Mouse (Mus musculus): Measurements from ENCODE around the gene Olfr557. TPM values are rescaled to one million over a fixed set of nuclear protein-coding genes. Genes with fewer than 3 reads are reported as not detected.

The Olfr557 gene
- polyA plus RNA-seq, 1 experiment: not detected

- H3K27me3 ChIP-seq (ENCODE audit: control insufficient read depth, insufficient read depth, insufficient read length): no peaks in the 10 kb centered on the region
- no peak within 1 kb of the TSS for H3K4me3 ChIP-seq
- no peaks in the 10 kb centered on the region for H3K36me3 ChIP-seq (ENCODE audit: control insufficient read depth, insufficient read depth)
- H3K79me2 ChIP-seq (ENCODE audit: control insufficient read depth, insufficient read depth): no peaks in the 10 kb centered on the region
- no peak within 1 kb of the TSS for H3K4me2 ChIP-seq (ENCODE audit: low read depth)
- no peak for TF ChIP-seq MAX (IDR thresholded peaks at IDR 0.05; ENCODE audit: low read depth)
- TF ChIP-seq SRF (IDR thresholded peaks at IDR 0.05; ENCODE audit: control insufficient read depth, insufficient read length, low read depth): no peak
- no peak for TF ChIP-seq TCF3 (IDR thresholded peaks at IDR 0.05; ENCODE audit: insufficient read length, low read depth)
- no peak for TF ChIP-seq USF1 (IDR thresholded peaks at IDR 0.05; ENCODE audit: low read depth)
- no peak for TF ChIP-seq MYOG (IDR thresholded peaks at IDR 0.05; ENCODE audit: control insufficient read depth in 1 of 3, insufficient read depth in 1 of 3, insufficient read length in 2 of 3, low read depth in 2 of 3)
- TF ChIP-seq REST (IDR thresholded peaks at IDR 0.05; ENCODE audit: insufficient read depth, insufficient read length): no peak
- TF ChIP-seq POLR2A (IDR thresholded peaks at IDR 0.05; ENCODE audit: insufficient read length, low read depth): no peak
- TF ChIP-seq MYOD1 (IDR thresholded peaks at IDR 0.05; ENCODE audit: control insufficient read depth in 1 of 3, insufficient read length in 2 of 3, low read depth in 2 of 3): no peak
- no peak for TF ChIP-seq POLR2AphosphoS2 (IDR thresholded peaks at IDR 0.05; ENCODE audit: insufficient read length, low read depth)
- TF ChIP-seq E2F4 (IDR thresholded peaks at IDR 0.05; ENCODE audit: insufficient read depth): no peak
- no peak for TF ChIP-seq CEBPB (IDR thresholded peaks at IDR 0.05; ENCODE audit: insufficient read depth, poor library complexity, severe bottlenecking)
- TF ChIP-seq TCF12 (IDR thresholded peaks at IDR 0.05; ENCODE audit: insufficient read depth, poor library complexity, severe bottlenecking): no peak
- H3ac ChIP-seq (ENCODE audit: control insufficient read depth, insufficient read length): no peak within 1 kb of the TSS
Measured at GRCm38 (mm10) chr7:102718970-102719369, 23.3 kb downstream of the Olfr557 start, which contains the start of gene Olfr33. Gene Olfr33, minus strand, starts transcription at chr7:102719070.

- TF ChIP-seq POLR2A (IDR thresholded peaks at IDR 0.05; ENCODE audit: insufficient read length, low read depth) (no peak), E2F4 (IDR thresholded peaks at IDR 0.05; ENCODE audit: insufficient read depth) (no peak), SRF (IDR thresholded peaks at IDR 0.05; ENCODE audit: control insufficient read depth, insufficient read length, low read depth) (no peak), TCF12 (IDR thresholded peaks at IDR 0.05; ENCODE audit: insufficient read depth, poor library complexity, severe bottlenecking) (no peak), MYOG (IDR thresholded peaks at IDR 0.05; ENCODE audit: control insufficient read depth in 1 of 3, insufficient read depth in 1 of 3, insufficient read length in 2 of 3, low read depth in 2 of 3) (no peak), USF1 (IDR thresholded peaks at IDR 0.05; ENCODE audit: low read depth) (no peak), MAX (IDR thresholded peaks at IDR 0.05; ENCODE audit: low read depth) (no peak)
- no peaks in the 10 kb centered on the region for H3K36me3 ChIP-seq (ENCODE audit: control insufficient read depth, insufficient read depth)
- H3K79me2 ChIP-seq (ENCODE audit: control insufficient read depth, insufficient read depth): no peaks in the 10 kb centered on the region
- no peak within 1 kb of the TSS for H3ac ChIP-seq (ENCODE audit: control insufficient read depth, insufficient read length)
- H3K4me2 ChIP-seq (ENCODE audit: low read depth): no peak within 1 kb of the TSS
- no peaks in the 10 kb centered on the region for H3K27me3 ChIP-seq (ENCODE audit: control insufficient read depth, insufficient read depth, insufficient read length)
- no peak within 1 kb of the TSS for H3K4me3 ChIP-seq
Measured at GRCm38 (mm10) chr7:102727391-102727790, 31.7 kb downstream of the Olfr557 start, which contains the start of gene Olfr559. Gene Olfr559, minus strand, starts transcription at chr7:102727491.

GRCm38 (mm10) chr7:102733793-102734192 is 38.1 kb downstream of the Olfr557 start:
- Histone ChIP-seq H3K27me3 (ENCODE audit: control insufficient read depth, insufficient read depth, insufficient read length) (no peaks in the 10 kb centered on the region), H3ac (ENCODE audit: control insufficient read depth, insufficient read length) (no peak overlapping the region), H3K4me2 (ENCODE audit: low read depth) (no peak overlapping the region), H3K4me3 (no peak overlapping the region), H3K79me2 (ENCODE audit: control insufficient read depth, insufficient read depth) (no peaks in the 10 kb centered on the region), H3K36me3 (ENCODE audit: control insufficient read depth, insufficient read depth) (no peaks in the 10 kb centered on the region)
- TF ChIP-seq TCF12 (IDR thresholded peaks at IDR 0.05; ENCODE audit: insufficient read depth, poor library complexity, severe bottlenecking): no peak
- TF ChIP-seq CEBPB (IDR thresholded peaks at IDR 0.05; ENCODE audit: insufficient read depth, poor library complexity, severe bottlenecking): no peak
- TF ChIP-seq MYOD1 (IDR thresholded peaks at IDR 0.05; ENCODE audit: control insufficient read depth in 1 of 3, insufficient read length in 2 of 3, low read depth in 2 of 3): no peak
- TF ChIP-seq MAX (IDR thresholded peaks at IDR 0.05; ENCODE audit: low read depth): no peak
- TF ChIP-seq MYOG (IDR thresholded peaks at IDR 0.05; ENCODE audit: control insufficient read depth in 1 of 3, insufficient read depth in 1 of 3, insufficient read length in 2 of 3, low read depth in 2 of 3): no peak
- TF ChIP-seq E2F4 (IDR thresholded peaks at IDR 0.05; ENCODE audit: insufficient read depth): no peak
- no peak for TF ChIP-seq USF1 (IDR thresholded peaks at IDR 0.05; ENCODE audit: low read depth)
- no peak for TF ChIP-seq POLR2AphosphoS2 (IDR thresholded peaks at IDR 0.05; ENCODE audit: insufficient read length, low read depth)
- TF ChIP-seq TCF3 (IDR thresholded peaks at IDR 0.05; ENCODE audit: insufficient read length, low read depth): no peak
- TF ChIP-seq SRF (IDR thresholded peaks at IDR 0.05; ENCODE audit: control insufficient read depth, insufficient read length, low read depth): no peak
- TF ChIP-seq POLR2A (IDR thresholded peaks at IDR 0.05; ENCODE audit: insufficient read length, low read depth): no peak
- TF ChIP-seq REST (IDR thresholded peaks at IDR 0.05; ENCODE audit: insufficient read depth, insufficient read length): no peak

- Histone ChIP-seq H3ac (ENCODE audit: control insufficient read depth, insufficient read length) (no peak overlapping the region), H3K79me2 (ENCODE audit: control insufficient read depth, insufficient read depth) (no peaks in the 10 kb centered on the region), H3K4me3 (no peak overlapping the region), H3K4me2 (ENCODE audit: low read depth) (no peak overlapping the region), H3K27me3 (ENCODE audit: control insufficient read depth, insufficient read depth, insufficient read length) (no peaks in the 10 kb centered on the region), H3K36me3 (ENCODE audit: control insufficient read depth, insufficient read depth) (no peaks in the 10 kb centered on the region)
- TF ChIP-seq POLR2AphosphoS2 (IDR thresholded peaks at IDR 0.05; ENCODE audit: insufficient read length, low read depth) (no peak), POLR2A (IDR thresholded peaks at IDR 0.05; ENCODE audit: insufficient read length, low read depth) (no peak), MAX (IDR thresholded peaks at IDR 0.05; ENCODE audit: low read depth) (no peak), E2F4 (IDR thresholded peaks at IDR 0.05; ENCODE audit: insufficient read depth) (no peak), MYOG (IDR thresholded peaks at IDR 0.05; ENCODE audit: control insufficient read depth in 1 of 3, insufficient read depth in 1 of 3, insufficient read length in 2 of 3, low read depth in 2 of 3) (no peak), USF1 (IDR thresholded peaks at IDR 0.05; ENCODE audit: low read depth) (no peak), REST (IDR thresholded peaks at IDR 0.05; ENCODE audit: insufficient read depth, insufficient read length) (no peak), MYOD1 (IDR thresholded peaks at IDR 0.05; ENCODE audit: control insufficient read depth in 1 of 3, insufficient read length in 2 of 3, low read depth in 2 of 3) (no peak), TCF12 (IDR thresholded peaks at IDR 0.05; ENCODE audit: insufficient read depth, poor library complexity, severe bottlenecking) (no peak), TCF3 (IDR thresholded peaks at IDR 0.05; ENCODE audit: insufficient read length, low read depth) (no peak), SRF (IDR thresholded peaks at IDR 0.05; ENCODE audit: control insufficient read depth, insufficient read length, low read depth) (no peak), CEBPB (IDR thresholded peaks at IDR 0.05; ENCODE audit: insufficient read depth, poor library complexity, severe bottlenecking) (no peak)
Measured at GRCm38 (mm10) chr7:102737705-102738104, 42.0 kb downstream of the Olfr557 start.

Other genes starting within 250 kb of the Olfr557 start
- gene Olfr543, start 214.2 kb upstream of the Olfr557 start, polyA plus RNA-seq (2012; fragmentation: generic; extraction: Trizol): not detected
- gene Olfr544, start 207.6 kb upstream of the Olfr557 start, polyA plus RNA-seq (2012; fragmentation: generic; extraction: Trizol): not detected
- not detected for gene Olfr545, start 196.3 kb upstream of the Olfr557 start, polyA plus RNA-seq (2012; fragmentation: generic; extraction: Trizol)
- not detected for gene Olfr547, start 161.2 kb upstream of the Olfr557 start, polyA plus RNA-seq (2012; fragmentation: generic; extraction: Trizol)
- gene Olfr548-ps1, start 155.0 kb upstream of the Olfr557 start, polyA plus RNA-seq (2012; fragmentation: generic; extraction: Trizol): not detected
- gene Olfr549, start 146.0 kb upstream of the Olfr557 start, polyA plus RNA-seq (2012; fragmentation: generic; extraction: Trizol): not detected
- gene Trim21, start 130.4 kb upstream of the Olfr557 start, polyA plus RNA-seq (2012; fragmentation: generic; extraction: Trizol): 0.43 TPM
- not detected for gene Olfr550, start 124.5 kb upstream of the Olfr557 start, polyA plus RNA-seq (2012; fragmentation: generic; extraction: Trizol)
- not detected for gene Olfr551, start 104.0 kb upstream of the Olfr557 start, polyA plus RNA-seq (2012; fragmentation: generic; extraction: Trizol)
- gene Olfr552, start 98.1 kb upstream of the Olfr557 start, polyA plus RNA-seq (2012; fragmentation: generic; extraction: Trizol): not detected
- gene Olfr553, start 77.7 kb upstream of the Olfr557 start, polyA plus RNA-seq (2012; fragmentation: generic; extraction: Trizol): not detected
- gene Olfr554, start 57.5 kb upstream of the Olfr557 start, polyA plus RNA-seq (2012; fragmentation: generic; extraction: Trizol): not detected
- gene Olfr555, start 37.1 kb upstream of the Olfr557 start, polyA plus RNA-seq (2012; fragmentation: generic; extraction: Trizol): not detected
- not detected for gene Olfr556, start 31.0 kb upstream of the Olfr557 start, polyA plus RNA-seq (2012; fragmentation: generic; extraction: Trizol)
- 3.2 TPM for gene Trim68, start 8.6 kb upstream of the Olfr557 start, polyA plus RNA-seq (2012; fragmentation: generic; extraction: Trizol)
- not detected for gene Olfr558, start 6.3 kb downstream of the Olfr557 start, polyA plus RNA-seq (2012; fragmentation: generic; extraction: Trizol)
- gene Olfr33, start 23.2 kb downstream of the Olfr557 start, polyA plus RNA-seq (2012; fragmentation: generic; extraction: Trizol): not detected
- not detected for gene Olfr559, start 31.6 kb downstream of the Olfr557 start, polyA plus RNA-seq (2012; fragmentation: generic; extraction: Trizol)
- gene Olfr560, start 63.5 kb downstream of the Olfr557 start, polyA plus RNA-seq (2012; fragmentation: generic; extraction: Trizol): not detected
- gene Olfr78, start 63.6 kb downstream of the Olfr557 start, polyA plus RNA-seq (2012; fragmentation: generic; extraction: Trizol): not detected
- gene Olfr561, start 75.3 kb downstream of the Olfr557 start, polyA plus RNA-seq (2012; fragmentation: generic; extraction: Trizol): not detected
- gene Olfr564, start 107.6 kb downstream of the Olfr557 start, polyA plus RNA-seq (2012; fragmentation: generic; extraction: Trizol): not detected
- not detected for gene Olfr566, start 162.9 kb downstream of the Olfr557 start, polyA plus RNA-seq (2012; fragmentation: generic; extraction: Trizol)
- not detected for gene Olfr568, start 181.2 kb downstream of the Olfr557 start, polyA plus RNA-seq (2012; fragmentation: generic; extraction: Trizol)
- not detected for gene Olfr569, start 195.0 kb downstream of the Olfr557 start, polyA plus RNA-seq (2012; fragmentation: generic; extraction: Trizol)
- not detected for gene Olfr570, start 198.7 kb downstream of the Olfr557 start, polyA plus RNA-seq (2012; fragmentation: generic; extraction: Trizol)
- gene Olfr571, start 221.6 kb downstream of the Olfr557 start, polyA plus RNA-seq (2012; fragmentation: generic; extraction: Trizol): not detected
- gene Olfr572, start 228.5 kb downstream of the Olfr557 start, polyA plus RNA-seq (2012; fragmentation: generic; extraction: Trizol): not detected
- not detected for gene Olfr573-ps1, start 246.7 kb downstream of the Olfr557 start, polyA plus RNA-seq (2012; fragmentation: generic; extraction: Trizol)